Mouse (Mus musculus): ENCODE measurements at regions not wholly inside any gene's neighbourhood (a gene's known extent, or its start where the extent isn't known, plus 50 kb on each side); places are given as distances from the start of the nearest gene placed in this dataset.
"Not testable (repeated sequence)": the region's sequence is repeated elsewhere in the genome, so short reads cannot be mapped to it uniquely, and the experiment has no call there.

DNA sequence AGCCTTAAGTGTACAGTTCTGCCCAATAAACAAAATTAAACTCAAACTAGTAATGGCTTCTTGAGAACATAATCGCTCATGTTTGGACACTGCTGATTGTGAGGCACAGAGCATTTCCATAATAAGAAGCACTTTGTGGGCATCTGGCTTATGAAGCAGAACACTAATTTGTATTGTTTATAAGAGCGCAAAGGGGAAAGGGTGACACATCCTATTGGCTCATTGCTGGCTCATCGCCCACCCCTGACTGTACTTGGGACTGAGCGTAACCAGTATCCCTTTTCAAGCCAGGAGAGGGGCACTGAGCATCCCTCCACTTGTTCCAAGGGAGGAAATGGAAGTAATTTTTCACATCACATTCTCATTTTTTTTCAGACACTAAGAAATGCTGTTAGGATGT is 288.0 kb downstream of the Sfmbt2 start:
- ATAC-seq = no peak

DNA sequence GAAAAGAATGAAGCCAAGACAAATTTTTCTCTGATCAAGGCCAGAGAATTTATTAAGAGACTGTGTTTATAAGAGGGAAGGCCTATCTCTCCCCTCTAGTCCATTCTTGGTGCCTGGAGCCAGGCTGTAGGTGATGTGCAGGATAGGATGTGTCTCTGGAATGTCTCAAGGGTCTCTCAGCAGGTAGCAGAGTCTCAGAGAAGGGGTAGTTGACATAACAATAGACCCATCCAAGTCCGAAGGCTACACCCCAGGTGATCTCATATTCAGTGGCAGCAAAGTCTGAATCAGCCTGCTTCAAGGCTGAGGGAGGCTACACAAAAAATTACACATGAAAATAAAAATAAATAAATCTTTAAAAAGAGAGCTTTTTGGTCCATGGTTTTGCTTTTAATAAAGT is 297.6 kb downstream of the Sfmbt2 start:
- not testable (repeated sequence) for ATAC-seq

DNA sequence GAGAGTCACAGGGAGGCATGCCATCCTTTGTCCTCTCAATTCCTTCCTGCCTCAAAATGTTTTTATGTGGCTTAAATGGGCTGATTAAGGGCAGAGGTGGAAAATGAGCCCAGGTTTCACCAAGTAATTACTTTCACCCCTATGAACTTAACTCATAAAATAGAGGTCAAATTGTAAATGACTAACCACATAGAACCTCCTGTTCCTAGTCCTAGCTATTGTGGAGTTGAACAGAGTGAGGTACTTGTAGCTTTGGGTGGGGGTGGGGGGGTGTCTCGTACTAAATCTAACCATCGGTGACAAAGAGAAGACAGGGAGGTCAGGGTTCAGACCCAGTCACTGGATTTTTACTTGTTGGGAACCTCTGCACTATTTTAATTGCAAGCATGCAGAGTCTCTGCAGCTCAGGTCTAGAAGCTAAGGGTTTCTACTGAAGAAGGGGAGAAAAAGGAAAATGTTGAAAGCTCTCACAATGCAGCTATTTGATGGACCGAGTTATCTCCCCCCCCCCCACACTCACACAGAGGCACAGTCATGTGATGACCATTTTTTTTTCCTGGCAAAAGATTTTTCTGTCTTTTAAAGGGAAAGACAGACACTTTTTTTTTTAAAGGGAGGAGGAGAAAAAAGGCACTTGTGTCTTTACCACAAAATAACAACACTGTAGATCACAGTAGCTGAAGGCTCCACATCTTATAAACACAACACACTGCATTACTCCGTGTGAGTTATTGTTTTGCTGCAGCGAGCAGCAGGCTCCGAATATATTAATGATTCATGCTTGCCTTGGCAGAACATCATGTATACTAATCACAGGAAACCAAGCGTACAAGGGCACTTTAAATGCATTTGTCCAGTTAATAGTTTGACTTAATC is 300.4 kb downstream of the Sfmbt2 start:
- ATAC-seq = no peak

GRCm38 (mm10) chr2:10671299-10671632 is 301.0 kb downstream of the Sfmbt2 start:
- no peak for ATAC-seq

GRCm38 (mm10) chr2:10672196-10672595 is 301.9 kb downstream of the Sfmbt2 start:
- no peak for ATAC-seq

- no peak for ATAC-seq
Measured at GRCm38 (mm10) chr2:10674738-10675349, 304.5 kb downstream of the Sfmbt2 start.

DNA sequence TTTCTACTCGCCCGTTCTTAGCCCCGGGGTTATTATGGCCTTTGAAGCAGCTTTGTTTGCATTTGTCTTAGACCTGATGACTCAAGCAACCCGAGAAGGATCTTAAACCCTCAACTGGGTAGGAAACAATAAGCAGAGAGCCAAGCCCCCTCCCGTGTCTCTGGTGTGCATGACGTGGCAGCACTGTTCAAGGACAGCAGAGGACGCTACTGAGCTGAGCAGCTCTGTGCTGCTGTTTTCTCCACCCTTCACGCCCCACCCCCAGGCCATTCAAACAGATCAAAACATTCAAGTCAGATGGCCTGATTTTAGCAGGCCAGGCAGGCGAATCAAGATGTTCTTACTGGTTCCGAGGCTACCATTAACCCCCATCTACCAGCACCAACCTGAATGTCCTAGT is 331.1 kb downstream of the Sfmbt2 start:
- no peak for ATAC-seq

DNA sequence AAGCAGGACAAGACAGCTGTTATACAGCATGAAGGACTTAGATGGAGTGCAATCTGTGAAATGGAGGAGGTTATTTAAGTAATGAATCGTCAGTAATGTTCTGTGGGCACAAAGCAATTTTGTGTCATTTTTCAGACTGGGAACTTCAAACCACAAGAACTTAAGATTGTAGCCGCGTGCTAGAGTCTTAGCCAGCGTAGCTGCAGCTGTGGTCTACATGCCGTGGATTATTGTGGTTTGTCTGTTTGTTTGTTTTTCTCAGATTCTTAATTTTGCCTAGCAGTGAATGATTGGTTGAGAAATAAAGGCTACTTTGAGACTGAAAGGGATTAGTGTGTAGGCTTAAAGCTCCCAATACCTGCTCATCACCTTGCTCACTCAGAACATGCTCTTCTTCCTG is 348.1 kb downstream of the Sfmbt2 start:
- ATAC-seq = no peak

GRCm38 (mm10) chr2:10734337-10734736 is 364.0 kb downstream of the Sfmbt2 start:
- ATAC-seq = not testable (repeated sequence)

DNA sequence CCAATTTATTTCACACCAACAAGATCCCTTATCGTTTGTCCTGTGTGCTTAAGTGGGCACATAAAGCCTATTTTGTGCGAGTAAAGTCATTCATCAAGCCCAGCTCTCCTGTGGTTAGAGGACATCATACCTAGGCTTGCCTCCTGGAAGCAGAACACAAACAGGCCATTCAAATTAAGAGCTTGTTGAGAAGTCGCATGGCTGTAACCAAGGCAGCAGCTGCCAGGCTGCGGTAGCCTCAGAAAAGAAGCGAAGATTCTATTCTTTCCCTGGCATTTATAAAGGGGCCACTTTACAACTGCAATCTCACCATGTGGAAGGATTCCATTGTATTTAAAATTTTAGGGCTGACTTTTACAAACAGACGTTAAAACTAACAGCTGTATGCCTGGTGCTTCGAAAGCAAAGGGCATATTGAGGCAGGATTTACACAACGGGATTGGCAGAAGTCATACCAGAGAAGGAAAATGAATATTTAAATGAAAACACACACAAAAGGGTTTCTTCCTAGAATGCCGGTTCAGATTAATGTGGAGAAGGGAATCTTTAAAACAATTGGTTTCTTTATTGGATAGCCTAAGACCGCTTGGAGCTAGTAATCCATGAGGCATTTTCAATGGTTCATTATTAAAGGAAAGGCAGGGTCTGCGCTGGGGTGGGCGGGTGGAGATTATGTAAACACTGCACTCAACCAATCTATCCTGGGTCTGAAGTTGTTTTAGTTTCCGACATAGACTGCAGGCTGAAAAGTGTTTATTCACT is 366.6 kb downstream of the Sfmbt2 start:
- ATAC-seq = no peak

DNA sequence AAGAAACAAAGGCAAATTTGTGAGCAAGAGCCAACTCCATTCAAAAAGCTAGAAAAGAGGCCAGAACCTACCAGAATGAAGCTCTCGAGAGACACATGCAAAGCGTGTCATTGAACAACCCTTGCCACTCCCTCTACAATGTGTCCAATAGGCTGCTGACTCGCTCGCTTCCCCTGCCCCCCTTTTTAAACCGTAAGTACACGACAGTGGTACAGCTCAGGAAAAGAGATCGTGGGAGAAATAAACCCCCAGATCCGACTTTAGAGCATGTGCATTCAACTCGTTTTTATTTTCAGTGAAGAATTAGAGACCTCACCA is 367.1 kb downstream of the Sfmbt2 start:
- ATAC-seq = no peak

DNA sequence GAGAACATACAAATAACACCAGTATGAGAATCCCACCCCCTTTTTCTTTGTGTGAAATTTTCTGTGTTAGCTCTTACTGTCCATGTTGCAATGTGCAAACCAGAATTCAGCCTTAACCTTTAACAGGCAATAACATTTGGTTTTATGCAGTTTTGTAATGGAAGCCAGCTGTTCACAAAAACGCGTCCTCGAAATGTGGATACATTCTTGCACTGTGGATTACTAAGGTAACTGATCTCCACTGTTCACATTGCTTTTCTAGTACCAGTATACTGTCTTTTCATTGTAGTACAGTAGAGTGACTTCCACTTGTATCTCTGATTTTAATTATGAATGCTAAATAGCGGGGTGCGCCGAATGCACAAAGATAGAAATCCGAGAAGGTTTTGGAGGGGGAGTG is 374.8 kb downstream of the Sfmbt2 start:
- no peak for ATAC-seq

GRCm38 (mm10) chr2:10755375-10755774 is 385.1 kb downstream of the Sfmbt2 start:
- ATAC-seq = no peak

DNA sequence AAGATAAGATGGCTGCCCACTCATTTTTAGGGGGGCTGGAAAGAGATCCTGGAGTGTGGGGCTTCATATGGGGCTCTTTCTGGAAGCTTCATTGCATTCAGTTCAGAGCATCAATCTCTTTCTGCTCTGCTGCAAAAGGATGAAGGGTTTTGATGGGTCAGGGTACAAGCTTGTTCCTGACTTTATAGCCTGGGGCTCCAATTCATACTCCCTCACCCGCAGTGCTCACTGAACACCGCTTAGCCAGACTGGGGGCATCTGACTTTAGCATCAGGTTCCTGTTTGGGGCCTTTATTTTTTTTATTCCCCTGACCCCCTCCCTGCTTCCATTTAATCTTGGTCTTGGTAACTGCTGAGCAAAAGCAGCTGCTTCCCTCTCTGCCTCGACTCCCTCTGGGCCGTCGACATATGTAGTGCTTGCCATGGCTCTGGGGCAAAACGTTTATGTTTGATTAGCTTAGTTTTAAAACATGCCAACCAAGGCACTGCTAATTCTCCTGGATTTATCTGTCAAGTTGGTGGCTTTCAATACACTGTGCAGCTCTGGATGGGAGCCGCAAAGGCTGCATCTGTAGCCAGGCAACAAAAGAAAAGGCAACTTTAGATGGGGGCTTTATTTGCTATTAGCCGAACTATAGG is 387.0 kb downstream of the Sfmbt2 start:
- no peak for ATAC-seq

GRCm38 (mm10) chr2:10757886-10758285 is 387.6 kb downstream of the Sfmbt2 start:
- ATAC-seq = no peak

GRCm38 (mm10) chr2:10762236-10762635 is 391.9 kb downstream of the Sfmbt2 start:
- ATAC-seq = no peak

DNA sequence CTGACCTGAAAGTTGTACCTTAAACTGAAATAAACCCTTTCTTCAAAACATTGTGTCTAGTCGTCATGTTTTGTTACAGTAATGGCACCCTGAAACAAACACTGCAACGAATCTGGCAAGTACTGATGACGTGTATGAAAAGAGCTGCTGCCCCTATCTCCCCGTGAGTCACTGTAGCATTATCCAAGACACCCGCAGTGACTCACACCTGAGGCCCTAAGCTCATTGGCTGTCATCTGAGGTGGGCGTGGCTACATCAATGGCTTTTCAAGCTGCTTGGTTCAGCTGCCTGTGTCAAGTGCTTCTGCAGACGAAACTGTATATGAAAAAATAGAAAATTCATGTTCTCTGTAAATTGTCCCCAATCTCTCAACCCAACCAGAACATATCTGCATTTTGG is 388.8 kb upstream of the Prkcq start:
- ATAC-seq = no peak

- ATAC-seq = no peak
Measured at GRCm38 (mm10) chr2:10783594-10783993, 388.3 kb upstream of the Prkcq start.

- ATAC-seq = no peak
Measured at GRCm38 (mm10) chr2:10784266-10784665, 387.6 kb upstream of the Prkcq start.

- no peak for ATAC-seq
Measured at GRCm38 (mm10) chr2:10785156-10785555, 386.8 kb upstream of the Prkcq start.

DNA sequence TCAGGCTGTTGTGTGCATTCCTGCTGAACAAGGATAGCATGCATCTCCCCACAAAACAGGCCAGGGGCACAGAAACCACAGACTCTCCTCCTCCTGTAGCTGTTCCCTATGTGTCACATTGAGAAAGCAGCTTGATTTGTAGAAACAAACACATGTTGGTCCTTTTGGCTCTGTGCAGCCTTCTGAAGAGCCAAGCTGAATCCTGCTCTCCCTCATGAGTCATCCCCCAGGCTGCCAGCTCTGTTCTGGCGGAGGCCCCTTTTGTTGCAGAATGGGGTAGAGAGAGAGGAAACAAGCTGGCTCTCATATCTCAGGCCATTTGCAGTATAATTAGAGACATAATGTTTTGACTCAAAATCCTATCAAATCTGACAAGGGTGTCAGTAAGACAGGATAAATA is 383.4 kb upstream of the Prkcq start:
- ATAC-seq = no peak

GRCm38 (mm10) chr2:10791233-10791632 is 380.7 kb upstream of the Prkcq start:
- ATAC-seq = no peak

- ATAC-seq = no peak
Measured at GRCm38 (mm10) chr2:10816374-10816773, 355.5 kb upstream of the Prkcq start.

All from CD4-positive, CD25-positive, alpha-beta regulatory T cell, adult 4 months (primary cell).